Mouse (Mus musculus) forebrain, postnatal 0 days (tissue): ENCODE data around the gene Cyp3a57. TPM values are rescaled to one million over a fixed set of nuclear protein-coding genes. Genes with fewer than 3 reads are reported as not detected.
"Not testable (repeated sequence)": the region's sequence is repeated elsewhere in the genome, so short reads cannot be mapped to it uniquely, and the experiment has no call there.

ENCODE experiments used
- ATAC-seq: fragments of 200-750 bp; cut with Nextera tagmentation; 2 replicates; pipeline ENCODE4 v1.8.0; 2017; ENCODE audit warnings: mild to moderate bottlenecking, moderate library complexity
- DNase-seq: peaks from one replicate; pipeline ENCODE4 v3.0.0-alpha.2; 2015
- H3K27ac ChIP-seq: fragments of 300-500 bp; sonication (generic); 2 replicates; pipeline ENCODE4 v1.5.1; 2014; ENCODE audit warnings: low read depth, mild to moderate bottlenecking, antibody characterized with exemption, low read length, moderate library complexity, mixed read lengths
- H3K27me3 ChIP-seq: fragments of 300-500 bp; sonication (generic); 2 replicates; pipeline ENCODE4 v1.6.1; 2014; ENCODE audit warnings: mild to moderate bottlenecking, low read length, mixed read lengths; ENCODE audit not compliant: insufficient read depth
- H3K36me3 ChIP-seq: fragments of 300-500 bp; sonication (generic); 2 replicates; pipeline ENCODE4 v1.6.1; 2014; ENCODE audit warnings: mild to moderate bottlenecking, moderate library complexity; ENCODE audit not compliant: insufficient read depth
- H3K4me1 ChIP-seq: fragments of 300-500 bp; sonication (generic); 2 replicates; pipeline ENCODE4 v1.6.1; 2014; ENCODE audit warnings: antibody characterized with exemption; ENCODE audit not compliant: insufficient read depth
- H3K4me2 ChIP-seq: fragments of 300-500 bp; sonication (generic); 2 replicates; pipeline ENCODE4 v1.6.1; 2014; ENCODE audit warnings: low read depth, mild to moderate bottlenecking, moderate library complexity
- H3K4me3 ChIP-seq: fragments of 300-500 bp; sonication (generic); 2 replicates; pipeline ENCODE4 v1.5.1; 2014; ENCODE audit warnings: low read depth, low read length, mixed read lengths
- H3K9ac ChIP-seq: fragments of 300-500 bp; sonication (generic); 2 replicates; pipeline ENCODE4 v1.6.1; 2014; ENCODE audit warnings: mild to moderate bottlenecking
- H3K9me3 ChIP-seq: fragments of 300-500 bp; sonication (generic); 2 replicates; pipeline ENCODE4 v1.6.1; 2016; ENCODE audit warnings: low read length
- CTCF ChIP-seq: sonication (generic); IDR thresholded peaks from 2 replicates; pipeline ENCODE4 v1.5.1; 2016; ENCODE audit warnings: antibody characterized with exemption, control low read depth, low read depth
- WGBS: fragments of 180-500 bp; shearing (Covaris S2); extraction: QIAGEN DNeasy Blood & Tissue Kit; methylation state at CpG from one replicate; pipeline ENCODE4 v1.1.7; 2014; 5-methylcytosine and 5-hydroxymethylcytosine counted together
- polyA plus RNA-seq: library from polyadenylated mRNA; unstranded; fragments of >200 nt; fragmentation: Nextera tagmentation; extraction: Ambion mirVana; gene quantifications from 2 replicates; pipeline ENCODE4 v1.2.1, GENCODE M21; 2015
- total RNA-seq: library from RNA; depleted of rRNA; stranded (reverse); fragments of >200 nt; gene quantifications from 2 replicates; pipeline ENCODE4 v1.2.3, GENCODE M21; 2014; rRNA removed

The Cyp3a57 gene
- total and polyA plus RNA-seq, 2 experiments from 2014 or later: not detected

DNA sequence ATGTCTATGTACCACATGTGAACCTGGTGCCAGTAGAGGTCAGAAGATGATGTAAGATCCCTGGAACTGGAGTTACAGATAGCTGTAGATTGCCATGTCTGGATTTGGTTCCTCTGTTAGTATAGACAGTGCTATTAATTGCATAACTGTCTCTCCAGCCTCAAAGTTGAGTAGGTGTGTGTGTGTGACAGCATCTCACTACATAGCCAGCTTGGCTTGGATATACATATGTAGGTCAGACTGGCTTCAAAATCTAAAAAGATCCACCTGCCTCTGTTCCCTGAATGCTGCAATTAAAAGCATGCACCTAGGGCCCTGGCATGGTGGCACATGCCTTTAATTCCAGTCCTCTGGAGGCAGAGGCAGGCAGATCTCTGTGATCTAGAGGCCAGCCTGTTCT, 4.6 kb downstream of the Cyp3a57 start:
- no peaks in the 10 kb centered on the region for H3K27me3 ChIP-seq
- ATAC-seq (no peak), DNase-seq (no peak)
- no peaks in the 10 kb centered on the region for H3K9me3 ChIP-seq
- H3K4me1 ChIP-seq: no peaks in the 10 kb centered on the region
- no peak overlapping the region for H3K27ac ChIP-seq
- H3K9ac ChIP-seq: no peak overlapping the region
- no peak overlapping the region for H3K4me2 ChIP-seq
- TF ChIP-seq CTCF: no peak
- H3K4me3 ChIP-seq: no peak overlapping the region
- no peaks in the 10 kb centered on the region for H3K36me3 ChIP-seq

DNA sequence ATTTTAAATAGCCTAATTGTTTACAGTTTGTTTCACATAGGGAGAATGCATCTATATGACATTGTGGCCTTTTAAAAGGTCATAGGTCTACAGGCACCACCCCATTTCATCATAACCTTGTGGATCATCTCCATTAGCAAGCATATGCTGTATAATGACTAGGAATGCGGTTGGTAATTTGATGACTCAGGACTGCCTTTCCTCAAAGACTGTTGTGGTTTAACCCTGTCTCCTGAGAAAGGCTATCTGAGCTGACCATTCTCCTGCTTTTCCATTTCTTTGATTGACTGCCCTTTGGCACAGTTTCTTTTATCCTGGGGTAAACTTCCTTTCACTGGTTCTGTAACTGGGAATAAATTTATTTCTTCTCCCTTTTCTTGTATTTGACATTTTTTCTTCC, 8.0 kb downstream of the Cyp3a57 start:
- Histone ChIP-seq H3K4me2 (no peak overlapping the region), H3K27ac (no peak overlapping the region), H3K9me3 (no peaks in the 10 kb centered on the region), H3K36me3 (no peaks in the 10 kb centered on the region), H3K4me1 (no peaks in the 10 kb centered on the region), H3K27me3 (no peaks in the 10 kb centered on the region), H3K4me3 (no peak overlapping the region), H3K9ac (no peak overlapping the region)
- no peak for TF ChIP-seq CTCF
- no peak for ATAC-seq
- DNase-seq: no peak
- WGBS: 88% methylated on average over 1 of the region's 1 CpGs

DNA sequence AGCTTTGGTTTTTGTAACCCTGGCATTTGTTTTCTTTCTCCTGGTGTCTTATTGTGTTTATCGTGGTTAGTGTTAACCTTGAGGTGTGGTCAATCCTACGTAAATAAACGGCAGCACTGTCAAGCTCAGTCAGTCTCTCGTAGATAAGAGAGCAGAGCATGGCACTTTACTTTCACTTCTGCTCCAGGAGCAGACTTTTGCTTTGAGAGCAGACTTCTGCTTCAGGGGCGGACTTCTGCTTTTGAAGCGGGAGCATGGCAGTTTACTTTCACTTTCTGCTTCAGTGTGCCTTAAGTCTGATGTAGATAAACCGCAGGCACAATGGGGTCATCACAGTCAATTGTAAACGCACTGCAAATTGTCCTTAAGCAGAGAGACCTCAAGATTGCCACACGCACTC, 70.3 kb downstream of the Cyp3a57 start:
- not testable (repeated sequence) for H3K4me3 ChIP-seq, H3K4me1 ChIP-seq, H3K27ac ChIP-seq, DNase-seq, H3K27me3 ChIP-seq, H3K36me3 ChIP-seq, H3K4me2 ChIP-seq, H3K9ac ChIP-seq, ATAC-seq
- 88% methylated on average over 9 of the region's 9 CpGs for WGBS
- 0 out of 2 replicates have a peak, but pooled peaks cover 19% of the 10 kb centered on the region for H3K9me3 ChIP-seq

DNA sequence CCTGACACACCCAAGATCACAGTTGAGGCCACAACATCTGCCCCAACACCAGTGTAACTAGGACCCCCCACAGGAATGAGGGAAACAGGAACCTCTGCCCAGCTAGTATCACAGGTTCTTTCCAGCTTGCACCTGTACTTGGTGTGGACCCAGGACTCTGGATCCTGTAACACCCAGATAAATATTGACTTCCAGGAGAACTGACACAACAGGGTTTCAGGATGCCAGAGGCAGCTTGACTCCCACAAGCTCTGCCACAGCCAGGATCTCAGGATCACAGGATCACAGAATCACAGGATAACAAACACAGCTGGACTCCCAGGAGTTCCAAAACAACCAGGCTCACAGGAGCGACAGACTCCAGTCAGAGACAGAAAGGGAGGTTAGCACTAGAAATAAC, 77.2 kb downstream of the Cyp3a57 start:
- H3K4me3 ChIP-seq: no peak overlapping the region
- H3K9me3 ChIP-seq: no peaks in the 10 kb centered on the region
- H3K4me2 ChIP-seq: no peak overlapping the region
- ATAC-seq (no peak), DNase-seq (no peak)
- H3K36me3 ChIP-seq: no peaks in the 10 kb centered on the region
- no peaks in the 10 kb centered on the region for H3K4me1 ChIP-seq
- WGBS: 63% methylated on average over 1 of the region's 1 CpGs
- H3K27ac ChIP-seq: no peak overlapping the region
- H3K9ac ChIP-seq: no peak overlapping the region
- H3K27me3 ChIP-seq: no peaks in the 10 kb centered on the region
- TF ChIP-seq CTCF: no peak

DNA sequence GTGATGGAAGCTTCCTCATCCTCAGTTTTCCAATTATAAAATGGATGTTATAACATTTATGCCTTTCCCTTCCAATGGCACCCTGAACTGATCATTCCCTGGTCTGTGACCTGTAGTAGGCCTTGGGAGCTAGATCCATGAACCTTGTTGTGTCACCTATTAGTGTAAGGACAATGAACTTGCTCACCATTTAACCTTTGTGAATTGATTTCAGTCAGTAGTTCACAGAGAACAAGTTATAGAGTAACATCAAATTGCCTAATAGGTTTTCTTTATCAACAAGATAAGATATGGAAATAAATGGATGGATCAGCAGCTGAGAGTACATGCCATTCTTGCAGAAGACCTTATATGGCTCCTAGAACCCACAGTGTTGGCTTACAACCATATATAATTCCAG, 85.9 kb downstream of the Cyp3a57 start:
- no peak for TF ChIP-seq CTCF
- H3K36me3 ChIP-seq: no peaks in the 10 kb centered on the region
- H3K9ac ChIP-seq: no peak overlapping the region
- no peak overlapping the region for H3K4me3 ChIP-seq
- 0 out of 2 replicates have a peak, but pooled peaks cover 8% of the 10 kb centered on the region for H3K9me3 ChIP-seq
- H3K4me2 ChIP-seq: no peak overlapping the region
- ATAC-seq (no peak), DNase-seq (no peak)
- no peaks in the 10 kb centered on the region for H3K4me1 ChIP-seq
- H3K27ac ChIP-seq: no peak overlapping the region
- H3K27me3 ChIP-seq: no peaks in the 10 kb centered on the region

DNA sequence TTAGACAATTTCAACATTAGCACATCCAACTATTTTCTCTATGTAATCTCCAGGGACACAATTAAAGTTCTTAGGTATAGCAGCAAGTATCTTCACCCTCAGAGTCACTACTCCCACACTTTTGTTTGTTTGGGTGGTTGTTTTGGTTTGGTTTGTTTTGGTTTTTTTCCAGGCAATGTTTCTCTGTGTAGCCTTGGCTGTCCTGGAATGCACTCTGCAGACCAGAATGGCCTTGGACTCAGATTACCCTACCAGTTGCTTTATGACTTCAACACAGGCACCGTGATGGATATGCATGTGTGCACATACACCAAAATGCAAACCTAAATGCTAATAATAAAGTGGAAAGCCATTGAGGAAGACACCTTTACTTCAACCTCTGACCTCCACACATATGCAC, 88.6 kb downstream of the Cyp3a57 start:
- no peak for TF ChIP-seq CTCF
- Histone ChIP-seq H3K4me2 (no peak overlapping the region), H3K4me1 (no peaks in the 10 kb centered on the region), H3K9me3 (0 out of 2 replicates have a peak, but pooled peaks cover 8% of the 10 kb centered on the region), H3K27ac (no peak overlapping the region), H3K4me3 (no peak overlapping the region), H3K9ac (no peak overlapping the region), H3K36me3 (no peaks in the 10 kb centered on the region), H3K27me3 (no peaks in the 10 kb centered on the region)
- DNase-seq (no peak), ATAC-seq (no peak)
- 82% methylated on average over 1 of the region's 1 CpGs for WGBS

Other genes starting within 250 kb of the Cyp3a57 start
- 28.6 and 34.2 TPM in 2 replicates for gene Arpc1b, start 231.1 kb upstream of the Cyp3a57 start, total RNA-seq
- gene Arpc1b, start 231.1 kb upstream of the Cyp3a57 start, polyA plus RNA-seq: 59.9 and 67.1 TPM in 2 replicates
- gene Pdap1, start 205.0 kb upstream of the Cyp3a57 start, total RNA-seq: 65.9 and 66.4 TPM in 2 replicates
- 135 and 140 TPM in 2 replicates for gene Pdap1, start 205.0 kb upstream of the Cyp3a57 start, polyA plus RNA-seq
- gene Bud31, start 204.9 kb upstream of the Cyp3a57 start, total RNA-seq: 127 and 138 TPM in 2 replicates
- gene Bud31, start 204.9 kb upstream of the Cyp3a57 start, polyA plus RNA-seq: 166 and 206 TPM in 2 replicates
- gene Ptcd1, start 178.2 kb upstream of the Cyp3a57 start, total RNA-seq: 30.1 and 32.6 TPM in 2 replicates
- 20.4 and 21.7 TPM in 2 replicates for gene Ptcd1, start 178.2 kb upstream of the Cyp3a57 start, polyA plus RNA-seq
- gene Cpsf4, start 178.1 kb upstream of the Cyp3a57 start, total RNA-seq: 47.9 and 52.7 TPM in 2 replicates
- 38.1 and 39.2 TPM in 2 replicates for gene Cpsf4, start 178.1 kb upstream of the Cyp3a57 start, polyA plus RNA-seq
- gene Atp5j2, start 153.2 kb upstream of the Cyp3a57 start, total RNA-seq: 139 and 295 TPM in 2 replicates
- gene Atp5j2, start 153.2 kb upstream of the Cyp3a57 start, polyA plus RNA-seq: 570 and 702 TPM in 2 replicates
- 15.6 and 16.0 TPM in 2 replicates for gene Zkscan14, start 143.4 kb upstream of the Cyp3a57 start, total RNA-seq
- 11.7 TPM in 2 replicates for gene Zkscan14, start 143.4 kb upstream of the Cyp3a57 start, polyA plus RNA-seq
- 16.2 and 18.6 TPM in 2 replicates for gene Zkscan5, start 140.7 kb upstream of the Cyp3a57 start, total RNA-seq
- 11.3 and 12.2 TPM in 2 replicates for gene Zkscan5, start 140.7 kb upstream of the Cyp3a57 start, polyA plus RNA-seq
- 28.2 and 36.2 TPM in 2 replicates for gene Zfp655, start 113.6 kb upstream of the Cyp3a57 start, total RNA-seq
- 23.9 and 25.7 TPM in 2 replicates for gene Zfp655, start 113.6 kb upstream of the Cyp3a57 start, polyA plus RNA-seq
- 20.9 and 27.4 TPM in 2 replicates for gene Zscan25, start 64.8 kb upstream of the Cyp3a57 start, total RNA-seq
- 0.48 and 0.65 TPM in 2 replicates for gene Zscan25, start 64.8 kb upstream of the Cyp3a57 start, polyA plus RNA-seq
- not detected in 2 replicates for gene Cyp3a16, start 124.4 kb downstream of the Cyp3a57 start, total RNA-seq
- gene Cyp3a16, start 124.4 kb downstream of the Cyp3a57 start, polyA plus RNA-seq: not detected in 2 replicates
- gene Cyp3a41b, start 239.5 kb downstream of the Cyp3a57 start, total RNA-seq: not detected in 2 replicates
- gene Cyp3a41b, start 239.5 kb downstream of the Cyp3a57 start, polyA plus RNA-seq: not detected in 2 replicates